Mouse (Mus musculus) E14TG2a.4 (cell line): Measurements from ENCODE around the gene Nin.

Experiments used
- H3K27me3 ChIP-seq: 2 replicates; pipeline ENCODE4 v1.6.1; 2014; ENCODE audit warnings: low read length, control low read depth; ENCODE audit not compliant: insufficient read depth
- H3K36me3 ChIP-seq: 2 replicates; pipeline ENCODE4 v1.6.1; 2014; ENCODE audit warnings: low read length, control low read depth; ENCODE audit not compliant: insufficient read depth
- H3K4me1 ChIP-seq: replicated peaks from 2 replicates; pipeline ENCODE4 v1.6.1; 2014; ENCODE audit warnings: low read depth, low read length, control low read depth
- H3K4me3 ChIP-seq: replicated peaks from 2 replicates; pipeline ENCODE4 v1.5.1; 2014; ENCODE audit warnings: mild to moderate bottlenecking, low read length
- H3K9me3 ChIP-seq: 2 replicates; pipeline ENCODE4 v1.6.1; 2014; ENCODE audit warnings: low read length, control low read depth
- CTCF ChIP-seq: conservative IDR thresholded peaks from 2 replicates; pipeline ENCODE4 v1.5.1; 2014; ENCODE audit warnings: low read length
- NANOG ChIP-seq: IDR thresholded peaks from 2 replicates; pipeline ENCODE4 v1.6.1; 2014; ENCODE audit warnings: borderline replicate concordance, low read length, mixed read lengths
- POU5F1 ChIP-seq: IDR thresholded peaks from 2 replicates; pipeline ENCODE4 v1.6.1; 2014; ENCODE audit warnings: low read length, borderline replicate concordance

Gene Nin

GRCm38 (mm10) chr12:70134627-70135235 lies 21.2 kb upstream of the Nin start:
- no peak for TF ChIP-seq NANOG
- no peak for TF ChIP-seq CTCF
- TF ChIP-seq POU5F1 = no peak
- Histone ChIP-seq H3K36me3 (no peaks in the 10 kb centered on the region), H3K9me3 (no peaks in the 10 kb centered on the region), H3K4me3 (no peak overlapping the region), H3K4me1 (peaks cover 11% of the 10 kb centered on the region), H3K27me3 (0 out of 2 replicates have a peak, but pooled peaks cover 3% of the 10 kb centered on the region)

- Histone ChIP-seq H3K27me3 (no peaks in the 10 kb centered on the region), H3K9me3 (no peaks in the 10 kb centered on the region), H3K4me3 (no peak overlapping the region), H3K4me1 (peaks cover 11% of the 10 kb centered on the region), H3K36me3 (no peaks in the 10 kb centered on the region)
- TF ChIP-seq CTCF = no peak
- TF ChIP-seq POU5F1 = no peak
- no peak for TF ChIP-seq NANOG
These were observed 17.6 kb upstream of the Nin start for GRCm38 (mm10) chr12:70131042-70131675.

- H3K9me3 ChIP-seq = no peaks in the 10 kb centered on the region
- no peaks in the 10 kb centered on the region for H3K27me3 ChIP-seq
- H3K4me1 ChIP-seq = peaks cover 6% of the 10 kb centered on the region; the same call in 1 of the 2 replicates
- no peak for TF ChIP-seq NANOG
- TF ChIP-seq CTCF = no peak
- no peak for TF ChIP-seq POU5F1
- no peaks in the 10 kb centered on the region for H3K36me3 ChIP-seq
- no peak overlapping the region for H3K4me3 ChIP-seq
These were observed 15.6 kb upstream of the Nin start for GRCm38 (mm10) chr12:70129105-70129504.

GRCm38 (mm10) chr12:70126626-70127025 lies 13.1 kb upstream of the Nin start:
- Histone ChIP-seq H3K4me1 (peaks cover 6% of the 10 kb centered on the region; the same call in 1 of the 2 replicates), H3K27me3 (no peaks in the 10 kb centered on the region), H3K9me3 (no peaks in the 10 kb centered on the region), H3K36me3 (no peaks in the 10 kb centered on the region), H3K4me3 (no peak overlapping the region)
- TF ChIP-seq NANOG (no peak), CTCF (no peak), POU5F1 (no peak)

- H3K27me3 ChIP-seq = peaks cover 49% of the 10 kb centered on the region
- H3K4me1 ChIP-seq = no peaks in the 10 kb centered on the region
- no peaks in the 10 kb centered on the region for H3K9me3 ChIP-seq
- H3K36me3 ChIP-seq = no peaks in the 10 kb centered on the region
- no peak for TF ChIP-seq POU5F1
- no peak for TF ChIP-seq CTCF
- TF ChIP-seq NANOG = no peak
- no peak overlapping the region for H3K4me3 ChIP-seq
These were observed 6.0 kb upstream of the Nin start for GRCm38 (mm10) chr12:70119552-70119951.

GRCm38 (mm10) chr12:70118721-70119345 lies 5.3 kb upstream of the Nin start:
- Histone ChIP-seq H3K27me3 (peaks cover 54% of the 10 kb centered on the region), H3K9me3 (no peaks in the 10 kb centered on the region), H3K4me3 (no peak overlapping the region), H3K36me3 (no peaks in the 10 kb centered on the region), H3K4me1 (peaks cover 2% of the 10 kb centered on the region; the same call in 1 of the 2 replicates)
- TF ChIP-seq NANOG (no peak), CTCF (no peak), POU5F1 (no peak)

- TF ChIP-seq CTCF (no peak), POU5F1 (no peak), NANOG (no peak)
- peaks cover 19% of the 10 kb centered on the region for H3K4me1 ChIP-seq
- H3K27me3 ChIP-seq = peaks cover 69% of the 10 kb centered on the region
- H3K4me3 ChIP-seq = no peak overlapping the region
- no peaks in the 10 kb centered on the region for H3K36me3 ChIP-seq
- no peaks in the 10 kb centered on the region for H3K9me3 ChIP-seq
These were observed 3.6 kb upstream of the Nin start for GRCm38 (mm10) chr12:70117146-70117545.

- Histone ChIP-seq H3K4me3 (peak overlapping the region; percentile 90), H3K9me3 (no peaks in the 10 kb centered on the region), H3K27me3 (peaks cover 87% of the 10 kb centered on the region), H3K4me1 (peaks cover 33% of the 10 kb centered on the region), H3K36me3 (no peaks in the 10 kb centered on the region)
- TF ChIP-seq CTCF = no peak
- no peak for TF ChIP-seq NANOG
- no peak for TF ChIP-seq POU5F1
These were observed 1.5 kb downstream of the Nin start for GRCm38 (mm10) chr12:70112090-70112383.
